Mouse (Mus musculus) midbrain, embryonic 13.5 days (tissue): Measurements from ENCODE around the gene Fbxw7. TPM values are rescaled to one million over a fixed set of nuclear protein-coding genes. Genes with fewer than 3 reads are reported as not detected.

ENCODE experiments used
- ATAC-seq: fragments of 200-750 bp; cut with Nextera tagmentation; 2 replicates; pipeline ENCODE4 v1.8.0; 2017; ENCODE audit warnings: mild to moderate bottlenecking, moderate TSS enrichment, moderate library complexity
- H3K27ac ChIP-seq: fragments of 300-500 bp; sonication (generic); 2 replicates; pipeline ENCODE4 v1.5.1; 2015; ENCODE audit warnings: inconsistent platforms, mild to moderate bottlenecking, moderate library complexity
- H3K27me3 ChIP-seq: fragments of 300-500 bp; sonication (generic); 2 replicates; pipeline ENCODE4 v1.6.1; 2015; ENCODE audit warnings: mild to moderate bottlenecking, inconsistent platforms
- H3K36me3 ChIP-seq: fragments of 300-500 bp; sonication (generic); 2 replicates; pipeline ENCODE4 v1.6.1; 2015; ENCODE audit warnings: mild to moderate bottlenecking, inconsistent platforms
- H3K4me1 ChIP-seq: fragments of 300-500 bp; sonication (generic); replicated peaks from 2 replicates; pipeline ENCODE4 v1.6.1; 2015; ENCODE audit warnings: inconsistent platforms
- H3K4me2 ChIP-seq: fragments of 300-500 bp; sonication (generic); replicated peaks from 2 replicates; pipeline ENCODE4 v1.6.1; 2015; ENCODE audit warnings: moderate library complexity, mild to moderate bottlenecking, inconsistent platforms
- H3K4me3 ChIP-seq: fragments of 300-500 bp; sonication (generic); replicated peaks from 2 replicates; pipeline ENCODE4 v1.5.1; 2015; ENCODE audit warnings: mild to moderate bottlenecking, inconsistent platforms
- H3K9ac ChIP-seq: fragments of 300-500 bp; sonication (generic); replicated peaks from 2 replicates; pipeline ENCODE4 v1.6.1; 2015; ENCODE audit warnings: mild to moderate bottlenecking, inconsistent platforms
- H3K9me3 ChIP-seq: fragments of 300-500 bp; sonication (generic); 2 replicates; pipeline ENCODE4 v1.6.1; 2016; ENCODE audit warnings: mild to moderate bottlenecking, inconsistent platforms
- WGBS: fragments of 180-500 bp; shearing (Covaris S2); methylation state at CpG from one replicate; pipeline ENCODE4 v1.1.7; 2015; 5-methylcytosine and 5-hydroxymethylcytosine counted together
- polyA plus RNA-seq: library from polyadenylated mRNA; unstranded; fragments of >200 nt; fragmentation: Nextera tagmentation; extraction: Ambion mirVana; gene quantifications from 2 replicates; pipeline ENCODE4 v1.2.1, GENCODE M21; 2015

Fbxw7 gene
- polyA plus RNA-seq, 1 experiment from 2014 or later = 21.4 TPM

DNA sequence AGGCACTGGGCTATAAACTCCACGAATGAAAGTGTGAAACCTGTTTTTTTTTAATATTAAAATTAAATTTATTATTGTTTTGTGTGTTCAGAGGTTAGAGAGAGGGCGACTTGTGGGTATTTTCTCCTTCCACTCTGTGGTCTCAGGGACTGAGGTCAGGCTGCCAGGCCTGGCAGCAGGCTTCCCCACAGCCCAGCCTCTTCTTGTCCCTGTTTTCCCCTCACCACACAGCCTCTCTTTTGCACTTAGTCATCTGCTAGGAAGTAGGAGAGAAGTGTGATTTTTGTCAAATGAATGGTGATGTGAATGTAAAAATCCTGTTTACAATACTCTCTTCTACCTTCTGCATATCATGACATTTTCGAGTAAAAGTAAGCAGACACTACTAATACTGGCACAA lies 7.2 kb upstream of the Fbxw7 start:
- Histone ChIP-seq H3K4me1 (peaks cover 8% of the 10 kb centered on the region), H3K4me3 (no peak overlapping the region), H3K27me3 (no peaks in the 10 kb centered on the region), H3K4me2 (no peak overlapping the region), H3K9ac (no peak overlapping the region), H3K27ac (no peak overlapping the region), H3K36me3 (no peaks in the 10 kb centered on the region), H3K9me3 (no peaks in the 10 kb centered on the region)
- WGBS = 71% methylated on average over 3 of the region's 3 CpGs
- ATAC-seq = no peak

DNA sequence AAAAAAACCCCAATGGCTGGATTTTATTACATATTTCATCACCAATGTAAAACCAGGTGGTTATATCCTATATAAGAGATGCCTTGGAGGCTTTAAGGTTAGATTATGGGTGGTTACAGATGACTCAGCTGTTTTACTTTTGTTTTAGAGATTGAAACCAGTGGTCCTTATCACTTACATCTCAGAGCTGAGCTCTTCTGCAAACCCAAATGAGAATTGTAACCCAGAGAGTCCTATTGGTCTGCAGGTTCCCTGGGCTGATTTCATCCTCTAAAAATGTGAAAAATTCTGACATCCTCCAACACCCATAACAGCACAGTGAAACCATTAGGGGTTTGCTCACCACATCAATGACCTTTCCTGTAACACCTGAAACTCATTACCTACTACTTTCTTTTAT lies 6.2 kb upstream of the Fbxw7 start:
- Histone ChIP-seq H3K27me3 (no peaks in the 10 kb centered on the region), H3K27ac (no peak overlapping the region), H3K36me3 (no peaks in the 10 kb centered on the region), H3K4me3 (no peak overlapping the region), H3K9ac (no peak overlapping the region), H3K4me2 (no peak overlapping the region), H3K9me3 (no peaks in the 10 kb centered on the region), H3K4me1 (peaks cover 16% of the 10 kb centered on the region)
- ATAC-seq = no peak

DNA sequence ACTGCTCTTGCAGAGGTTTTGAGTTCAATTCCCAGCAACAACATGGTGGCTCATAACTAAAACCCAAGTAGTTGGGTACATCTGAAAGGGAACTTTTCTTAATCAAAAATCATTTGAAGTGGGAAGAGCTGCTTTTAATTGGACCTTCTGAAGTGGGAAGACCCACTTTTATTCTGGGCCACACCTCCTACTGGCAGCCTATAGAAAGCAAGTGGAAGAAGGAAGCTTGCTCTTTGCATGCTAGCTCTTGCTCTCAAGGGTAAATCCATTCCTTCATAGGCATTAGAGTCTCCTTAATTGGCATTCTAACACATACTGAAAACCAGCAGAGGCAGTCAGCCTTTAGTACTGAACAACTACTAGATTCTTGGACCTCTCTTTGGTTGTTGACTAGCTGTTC lies 4.3 kb upstream of the Fbxw7 start:
- H3K27me3 ChIP-seq = no peaks in the 10 kb centered on the region
- peaks cover 21% of the 10 kb centered on the region for H3K4me1 ChIP-seq
- no peak overlapping the region for H3K4me3 ChIP-seq
- H3K9ac ChIP-seq = no peak overlapping the region
- no peak for ATAC-seq
- no peak overlapping the region for H3K27ac ChIP-seq
- H3K36me3 ChIP-seq = no peaks in the 10 kb centered on the region
- H3K9me3 ChIP-seq = no peaks in the 10 kb centered on the region
- H3K4me2 ChIP-seq = no peak overlapping the region

DNA sequence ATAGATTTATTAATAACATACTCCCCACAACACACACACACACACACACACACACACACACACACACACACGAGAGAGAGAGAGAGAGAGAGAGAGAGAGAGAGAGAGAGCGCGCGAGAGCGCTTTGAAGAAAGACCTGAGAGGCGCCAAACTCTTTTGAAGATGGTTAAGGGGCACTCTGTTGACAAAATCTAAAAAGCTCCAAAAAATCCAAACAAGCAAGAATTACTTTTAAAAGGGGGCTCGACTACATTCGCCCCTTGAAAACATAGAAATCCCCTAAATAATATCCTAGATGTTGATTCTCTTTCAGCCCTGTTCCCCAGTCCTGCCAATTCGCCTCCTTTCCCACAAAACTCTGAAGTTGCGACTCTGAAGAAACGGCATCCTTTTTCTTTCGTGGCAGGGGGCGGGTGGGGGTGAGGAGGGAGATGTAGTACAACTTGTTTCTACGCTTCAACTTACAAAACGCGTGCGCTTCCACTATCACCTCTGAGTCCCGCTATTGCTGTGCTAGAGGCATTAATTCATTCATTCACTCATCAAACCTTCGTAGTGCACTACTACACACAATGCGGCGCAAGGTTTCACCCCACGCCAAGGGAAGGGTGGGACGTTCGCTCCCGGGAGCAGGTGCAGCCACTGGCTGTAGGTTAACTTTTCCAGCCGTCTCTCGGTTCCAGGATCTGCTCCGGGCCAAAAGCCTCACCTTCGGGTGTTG lies 1.5 kb upstream of the Fbxw7 start:
- peak overlapping the region; percentile 91 for H3K27ac ChIP-seq
- ATAC-seq = no peak
- H3K9ac ChIP-seq = peak overlapping the region; percentile 85
- H3K4me2 ChIP-seq = peak overlapping the region; percentile 65
- H3K9me3 ChIP-seq = no peaks in the 10 kb centered on the region
- peak overlapping the region; percentile 99 for H3K4me3 ChIP-seq
- no peaks in the 10 kb centered on the region for H3K27me3 ChIP-seq
- peaks cover 32% of the 10 kb centered on the region for H3K4me1 ChIP-seq
- H3K36me3 ChIP-seq = no peaks in the 10 kb centered on the region
- under 1% methylated on average over 29 of the region's 29 CpGs for WGBS

DNA sequence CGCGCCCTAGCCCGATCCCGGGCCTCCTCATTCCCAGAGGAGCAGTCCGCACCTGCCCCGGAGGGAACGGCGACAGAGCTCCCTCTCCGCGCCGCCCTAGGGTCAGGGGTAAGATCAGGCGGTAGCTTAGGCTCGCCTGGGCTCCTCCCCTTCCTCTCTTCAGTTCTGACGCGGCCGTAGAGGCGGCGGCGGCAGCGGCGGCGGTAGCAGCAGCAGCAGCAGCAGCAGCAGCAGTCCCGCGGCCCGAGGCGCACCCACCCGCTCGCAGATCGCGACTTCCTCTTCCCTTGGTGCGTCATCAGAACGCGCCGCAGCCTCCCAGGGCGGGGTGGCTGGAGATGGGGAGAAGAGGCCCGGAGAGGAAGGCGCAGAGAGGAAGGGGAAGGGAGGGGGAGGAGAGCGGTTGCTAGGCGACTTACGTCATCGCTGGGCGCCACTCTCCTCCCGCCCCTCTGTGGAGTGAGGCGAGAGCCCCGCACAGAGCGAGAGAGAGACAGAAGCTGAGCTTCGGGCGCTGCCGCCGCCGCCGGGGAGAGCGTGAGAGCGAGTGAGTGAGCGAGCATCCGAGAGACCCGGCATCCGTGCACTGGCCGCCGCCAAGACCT lies 809 bp upstream of the Fbxw7 start:
- ATAC-seq = peak; percentile 98
- peak overlapping the region; percentile 99 for H3K4me3 ChIP-seq
- no peaks in the 10 kb centered on the region for H3K36me3 ChIP-seq
- peak overlapping the region; percentile 96 for H3K27ac ChIP-seq
- H3K4me2 ChIP-seq = peak overlapping the region; percentile 100
- H3K27me3 ChIP-seq = no peaks in the 10 kb centered on the region
- H3K9ac ChIP-seq = peak overlapping the region; percentile 92
- no peaks in the 10 kb centered on the region for H3K9me3 ChIP-seq
- WGBS = under 1% methylated on average over 53 of the region's 60 CpGs
- H3K4me1 ChIP-seq = peaks cover 32% of the 10 kb centered on the region

DNA sequence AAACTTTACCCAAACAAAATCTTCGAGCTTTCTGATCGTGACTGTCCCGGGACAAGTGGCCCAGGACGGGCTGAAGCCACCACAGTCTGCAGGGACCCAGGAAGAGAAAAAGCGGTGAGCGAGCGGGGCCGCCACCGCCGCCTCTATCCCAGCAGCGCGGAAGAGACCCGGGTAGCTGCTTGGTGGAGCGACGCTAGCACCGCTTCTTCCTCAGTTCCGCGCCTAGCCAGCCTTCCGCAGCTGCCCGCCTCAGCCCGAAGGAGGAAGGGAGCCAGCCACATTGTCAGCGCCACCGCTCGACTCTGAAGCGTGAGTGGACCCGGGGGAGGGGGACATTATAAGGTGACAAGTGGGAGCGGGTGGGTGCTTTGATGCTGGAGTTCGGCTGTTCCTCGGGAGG lies 393 bp downstream of the Fbxw7 start:
- H3K36me3 ChIP-seq = no peaks in the 10 kb centered on the region
- H3K4me1 ChIP-seq = peaks cover 32% of the 10 kb centered on the region
- H3K4me3 ChIP-seq = peak overlapping the region; percentile 99
- 0 out of 2 replicates have a peak, but pooled peaks have one; percentile 13 for ATAC-seq
- peak overlapping the region; percentile 96 for H3K27ac ChIP-seq
- no peaks in the 10 kb centered on the region for H3K9me3 ChIP-seq
- H3K27me3 ChIP-seq = no peaks in the 10 kb centered on the region
- under 1% methylated on average over 29 of the region's 29 CpGs for WGBS
- peak overlapping the region; percentile 100 for H3K4me2 ChIP-seq
- H3K9ac ChIP-seq = peak overlapping the region; percentile 92

DNA sequence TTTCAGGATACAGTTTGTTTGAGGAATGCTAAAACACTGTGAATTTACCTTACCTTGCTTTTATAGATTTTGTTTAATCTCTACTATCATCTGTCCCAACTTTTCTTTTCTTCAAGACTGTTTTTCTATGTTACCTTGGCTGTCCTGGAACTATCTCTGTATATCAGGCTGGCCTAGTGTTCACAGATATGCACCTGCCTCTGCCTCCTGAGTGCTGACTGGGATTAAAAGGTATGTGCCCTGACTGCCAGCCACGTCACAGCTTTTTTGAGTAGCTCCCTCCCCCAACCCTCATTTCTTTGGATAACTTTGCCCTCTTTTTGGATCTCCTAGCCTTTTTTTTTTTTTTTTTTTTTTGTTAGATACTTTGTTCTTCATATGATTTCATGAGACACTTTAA lies 1.9 kb downstream of the Fbxw7 start:
- H3K27ac ChIP-seq = no peak overlapping the region
- ATAC-seq = no peak
- no peaks in the 10 kb centered on the region for H3K36me3 ChIP-seq
- H3K4me2 ChIP-seq = no peak overlapping the region
- H3K4me3 ChIP-seq = no peak overlapping the region
- 0 out of 2 replicates have a peak overlapping the region, but pooled peaks have one; percentile 14 for H3K9ac ChIP-seq
- 54% methylated on average over 1 of the region's 1 CpGs for WGBS
- H3K4me1 ChIP-seq = peaks cover 32% of the 10 kb centered on the region
- H3K9me3 ChIP-seq = no peaks in the 10 kb centered on the region
- no peaks in the 10 kb centered on the region for H3K27me3 ChIP-seq

DNA sequence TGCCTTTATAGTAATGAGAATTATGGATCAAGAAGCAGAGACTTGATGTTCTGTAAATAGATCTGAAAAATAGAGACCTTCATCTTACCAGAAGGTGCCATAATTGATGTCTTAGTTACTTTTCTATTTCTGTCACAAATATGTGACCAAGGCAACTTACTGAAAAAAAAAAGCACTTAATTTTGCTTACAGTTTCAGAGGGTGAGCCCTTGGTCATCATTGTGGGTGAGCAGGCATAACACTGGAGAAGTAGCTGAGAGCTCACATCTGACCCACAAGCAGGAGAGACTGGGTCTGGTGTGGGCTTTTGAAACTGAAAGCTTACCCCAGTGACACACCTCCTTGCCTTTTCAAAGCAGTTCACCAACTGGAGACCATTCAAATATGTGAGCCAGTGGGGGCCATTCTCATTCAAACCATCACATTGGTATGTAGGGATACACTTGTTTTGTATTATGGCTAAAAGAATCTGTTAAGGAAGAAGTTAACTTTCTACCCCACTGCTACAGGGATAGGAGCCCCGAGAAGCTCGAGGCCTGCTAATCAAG lies 5.7 kb downstream of the Fbxw7 start:
- peaks cover 13% of the 10 kb centered on the region for H3K4me1 ChIP-seq

DNA sequence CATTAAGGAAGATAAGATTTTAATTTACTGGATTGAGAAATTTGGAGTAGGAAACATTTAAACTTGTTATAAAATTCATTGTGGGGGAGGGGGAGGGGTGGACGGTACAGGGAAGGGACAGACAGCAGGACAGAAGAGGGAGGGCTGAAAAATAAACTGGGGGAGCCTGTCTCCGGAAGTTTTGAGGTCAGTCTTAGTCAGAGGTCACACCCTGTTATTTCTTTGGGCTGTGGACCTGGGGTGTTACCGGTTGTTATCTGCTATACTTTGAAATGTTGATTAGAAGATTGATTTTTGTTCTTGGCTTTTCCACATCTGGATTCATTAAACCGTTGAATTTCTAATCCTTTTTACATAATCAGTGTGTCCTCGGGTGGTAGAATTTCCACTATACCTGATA lies 10.9 kb downstream of the Fbxw7 start:
- Histone ChIP-seq H3K4me3 (no peak overlapping the region), H3K9me3 (no peaks in the 10 kb centered on the region), H3K36me3 (no peaks in the 10 kb centered on the region), H3K4me2 (no peak overlapping the region), H3K27ac (no peak overlapping the region), H3K4me1 (peaks cover 8% of the 10 kb centered on the region; the same call in 1 of the 2 replicates), H3K9ac (no peak overlapping the region), H3K27me3 (no peaks in the 10 kb centered on the region)
- ATAC-seq = no peak
- 62% methylated on average over 5 of the region's 5 CpGs for WGBS

More for the DNA sequence above, 5.7 kb downstream of the Fbxw7 start:
- no peaks in the 10 kb centered on the region for H3K9me3 ChIP-seq
- no peaks in the 10 kb centered on the region for H3K27me3 ChIP-seq
- WGBS = 58% methylated on average over 2 of the region's 2 CpGs
- no peak overlapping the region for H3K27ac ChIP-seq
- H3K4me2 ChIP-seq = no peak overlapping the region
- no peak for ATAC-seq
- no peak overlapping the region for H3K9ac ChIP-seq
- H3K36me3 ChIP-seq = no peaks in the 10 kb centered on the region
- H3K4me3 ChIP-seq = no peak overlapping the region

DNA sequence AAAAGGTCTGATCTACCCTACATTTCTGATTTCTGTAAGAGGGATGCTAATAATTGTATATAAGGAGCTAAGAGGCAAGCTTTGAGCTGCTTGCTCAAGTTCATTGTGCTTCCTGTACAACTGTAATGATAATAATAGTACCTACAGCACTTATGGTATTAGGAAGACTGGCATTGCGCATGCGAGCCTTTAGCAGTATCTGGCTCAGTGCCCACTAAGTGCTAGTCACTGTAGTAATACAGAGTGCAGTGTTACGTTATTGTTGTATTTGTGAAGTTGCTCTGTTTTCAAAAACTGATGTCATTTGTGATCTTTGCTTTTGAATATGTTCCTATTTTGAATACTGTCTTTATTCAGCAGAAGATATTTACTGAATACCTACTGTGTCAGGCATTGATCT lies 11.3 kb downstream of the Fbxw7 start:
- 90% methylated on average over 3 of the region's 3 CpGs for WGBS
- Histone ChIP-seq H3K4me1 (peaks cover 8% of the 10 kb centered on the region; the same call in 1 of the 2 replicates), H3K27ac (no peak overlapping the region), H3K9me3 (no peaks in the 10 kb centered on the region), H3K4me2 (no peak overlapping the region), H3K27me3 (no peaks in the 10 kb centered on the region), H3K9ac (no peak overlapping the region), H3K36me3 (no peaks in the 10 kb centered on the region), H3K4me3 (no peak overlapping the region)
- ATAC-seq = no peak

DNA sequence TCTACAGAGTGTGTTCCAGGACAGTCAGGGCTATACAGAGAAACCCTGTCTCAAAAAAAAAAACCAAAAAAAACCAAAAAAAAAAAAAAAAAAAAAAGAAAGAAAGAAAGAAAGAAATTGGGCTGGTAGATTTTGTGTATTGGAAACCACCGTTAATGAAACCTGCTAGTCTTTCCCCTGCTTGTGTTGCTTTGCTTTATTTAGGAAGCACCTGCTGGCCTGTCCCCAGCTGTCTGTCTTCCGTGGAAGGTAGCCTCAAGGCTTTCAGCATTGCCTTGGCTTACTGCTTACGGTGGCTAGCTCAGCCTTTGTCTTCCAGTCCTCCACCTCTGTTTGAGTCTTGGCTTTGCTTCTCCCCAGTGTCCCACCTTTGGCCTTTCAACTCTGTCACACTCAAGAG lies 11.9 kb downstream of the Fbxw7 start:
- Histone ChIP-seq H3K4me3 (no peak overlapping the region), H3K9me3 (no peaks in the 10 kb centered on the region), H3K9ac (no peak overlapping the region), H3K36me3 (no peaks in the 10 kb centered on the region), H3K27me3 (no peaks in the 10 kb centered on the region), H3K4me2 (no peak overlapping the region), H3K4me1 (peaks cover 8% of the 10 kb centered on the region; the same call in 1 of the 2 replicates), H3K27ac (no peak overlapping the region)
- 66% methylated on average over 3 of the region's 3 CpGs for WGBS
- no peak for ATAC-seq

DNA sequence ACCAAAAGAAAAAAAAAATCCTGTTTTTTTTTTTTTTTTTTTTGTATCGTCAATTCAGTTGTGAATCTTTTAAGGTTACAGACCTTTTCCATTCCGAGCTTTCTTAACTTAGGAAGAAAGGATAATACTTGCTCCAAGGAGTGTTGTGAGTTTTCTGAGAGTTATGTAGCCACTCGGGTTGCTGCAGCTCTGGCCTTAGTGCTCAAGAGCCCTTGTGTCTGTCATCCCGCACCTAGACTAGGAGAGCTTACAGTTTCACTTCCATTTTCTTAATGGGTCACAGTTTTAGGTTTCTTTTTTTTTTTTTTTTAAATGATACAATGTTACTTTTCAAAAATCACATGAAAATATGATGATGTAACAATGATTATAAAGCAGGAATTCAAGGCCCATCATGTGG lies 12.5 kb downstream of the Fbxw7 start:
- Histone ChIP-seq H3K9me3 (no peaks in the 10 kb centered on the region), H3K4me2 (no peak overlapping the region), H3K27me3 (no peaks in the 10 kb centered on the region), H3K4me1 (peaks cover 8% of the 10 kb centered on the region; the same call in 1 of the 2 replicates), H3K27ac (no peak overlapping the region), H3K4me3 (no peak overlapping the region), H3K9ac (no peak overlapping the region), H3K36me3 (no peaks in the 10 kb centered on the region)
- no peak for ATAC-seq
- 97% methylated on average over 4 of the region's 4 CpGs for WGBS
